Mouse (Mus musculus) embryo, embryonic 11.5 days (tissue): ENCODE results near the gene Fam49a.
"Not testable (repeated sequence)": the region's sequence is repeated elsewhere in the genome, so short reads cannot be mapped to it uniquely, and the experiment has no call there.

ENCODE experiments used
- DNase-seq: peaks from one replicate; pipeline ENCODE4 v3.0.0-alpha.2; 2012; ENCODE audit warnings: low read depth, low spot score

Gene Fam49a

DNA sequence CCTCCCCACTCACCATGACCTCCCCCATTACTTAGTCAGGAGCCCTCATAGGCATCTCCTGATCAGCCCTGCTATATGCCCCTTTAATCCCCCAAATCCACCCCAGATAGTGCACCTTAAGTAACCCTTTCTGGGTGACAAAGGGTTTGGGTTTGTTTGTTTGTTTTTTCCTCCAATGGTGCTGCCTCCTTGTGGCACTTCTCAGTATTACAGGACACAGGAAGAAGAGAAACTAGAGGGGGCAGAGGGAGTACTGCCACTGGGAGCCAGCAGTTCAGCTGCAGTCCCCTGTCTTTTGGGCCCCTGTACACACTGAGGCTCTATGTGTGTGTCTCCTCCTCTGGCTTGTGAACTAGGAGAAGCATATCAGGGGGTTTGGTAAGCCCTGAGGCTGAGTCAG is 51.5 kb downstream of the Fam49a start:
- no peak for DNase-seq

DNA sequence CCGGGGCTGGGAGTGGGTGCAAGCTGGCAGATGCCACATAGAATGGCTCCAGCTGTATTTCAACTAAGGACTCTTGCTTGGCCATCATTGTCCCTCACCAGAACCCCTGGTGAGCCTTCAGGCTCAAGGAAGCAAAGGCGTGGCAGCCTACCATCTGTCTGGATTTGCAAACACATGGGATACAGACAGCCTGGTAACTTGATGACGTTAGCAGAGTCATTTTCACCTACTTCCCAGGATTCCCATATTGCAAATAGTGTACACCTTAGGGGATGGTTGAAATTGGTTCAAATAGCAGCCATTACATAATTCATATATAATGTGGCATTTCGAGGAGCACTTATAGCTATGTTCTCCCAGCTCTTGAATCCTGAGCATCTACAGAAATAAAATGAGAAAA is 52.0 kb downstream of the Fam49a start:
- no peak for DNase-seq

DNA sequence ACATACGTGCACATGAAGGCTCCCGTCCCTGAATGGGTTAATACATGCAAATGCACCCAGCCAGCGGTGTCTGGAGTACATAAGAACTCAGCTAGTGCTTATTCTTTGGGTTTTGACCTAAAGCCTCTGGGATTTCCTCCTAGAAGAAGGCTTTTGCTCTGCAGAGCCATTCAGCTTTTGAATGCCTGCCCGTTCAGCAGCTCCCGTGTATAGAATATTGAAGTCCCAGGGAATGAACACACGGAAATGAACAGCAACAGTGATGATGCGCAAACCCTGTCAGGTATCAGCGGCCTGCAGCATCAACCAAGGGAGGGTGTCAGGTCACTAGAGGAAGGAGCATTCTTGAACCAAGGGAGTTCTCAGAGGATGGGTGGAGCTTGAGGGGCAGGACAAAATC is 52.4 kb downstream of the Fam49a start:
- DNase-seq = no peak

DNA sequence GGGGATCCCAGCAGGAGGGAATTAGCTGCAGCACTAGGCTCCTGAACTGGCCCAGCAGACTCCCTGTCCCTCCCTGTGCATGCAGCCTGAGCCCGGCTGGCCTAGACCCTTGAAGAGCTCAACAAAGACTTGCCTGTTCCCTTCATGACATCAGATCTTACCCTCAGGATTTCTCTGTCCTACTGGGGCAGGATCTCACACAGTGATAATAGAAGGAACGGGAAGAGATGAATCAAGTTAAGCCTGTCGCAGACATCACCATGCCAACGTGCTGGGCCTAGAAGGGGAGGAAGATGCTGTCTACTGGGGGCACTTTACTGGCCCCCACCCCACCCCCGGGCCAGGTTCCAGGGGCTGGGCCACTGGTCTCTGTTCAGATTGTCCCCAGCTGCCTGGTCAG is 53.1 kb downstream of the Fam49a start:
- no peak for DNase-seq

DNA sequence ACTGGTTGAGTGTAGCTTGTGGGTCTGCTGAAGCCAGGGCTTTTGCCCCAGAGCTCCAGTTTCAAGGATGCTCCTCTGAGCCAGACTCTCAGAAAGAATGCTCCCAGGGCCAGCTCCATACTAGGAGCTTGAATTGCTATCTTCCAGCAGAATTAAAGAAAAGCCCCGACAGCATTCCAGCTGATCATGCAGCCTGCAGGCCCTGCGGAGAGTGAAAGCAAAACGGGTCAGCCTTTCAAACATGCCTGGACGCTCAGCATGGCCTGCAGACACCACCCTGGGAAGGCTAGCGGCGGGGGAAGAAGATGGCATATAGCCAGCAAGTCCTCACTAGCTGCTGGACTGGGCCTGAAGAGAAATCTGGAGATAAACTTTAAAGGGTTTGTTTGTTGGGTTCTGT is 55.0 kb downstream of the Fam49a start:
- DNase-seq = no peak

DNA sequence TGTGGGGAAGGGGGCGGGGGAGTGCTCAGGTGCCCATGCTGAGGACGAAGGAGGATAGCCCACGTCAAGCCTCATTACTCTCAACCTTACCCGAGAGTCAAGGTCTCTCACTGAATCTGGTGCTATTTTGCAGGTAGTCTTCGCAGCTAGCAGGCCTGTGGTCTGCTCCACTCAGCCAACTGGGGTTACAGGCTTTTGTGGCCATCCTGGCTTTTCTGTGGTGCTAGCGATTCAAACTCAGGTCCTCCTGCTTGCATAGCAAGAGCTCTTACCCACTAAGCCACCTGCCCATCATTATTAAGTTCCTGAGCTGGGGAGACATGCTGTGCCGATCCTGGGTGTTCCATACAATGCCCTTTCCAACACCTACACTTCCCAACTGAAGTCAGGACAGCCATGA is 55.7 kb downstream of the Fam49a start:
- no peak for DNase-seq

DNA sequence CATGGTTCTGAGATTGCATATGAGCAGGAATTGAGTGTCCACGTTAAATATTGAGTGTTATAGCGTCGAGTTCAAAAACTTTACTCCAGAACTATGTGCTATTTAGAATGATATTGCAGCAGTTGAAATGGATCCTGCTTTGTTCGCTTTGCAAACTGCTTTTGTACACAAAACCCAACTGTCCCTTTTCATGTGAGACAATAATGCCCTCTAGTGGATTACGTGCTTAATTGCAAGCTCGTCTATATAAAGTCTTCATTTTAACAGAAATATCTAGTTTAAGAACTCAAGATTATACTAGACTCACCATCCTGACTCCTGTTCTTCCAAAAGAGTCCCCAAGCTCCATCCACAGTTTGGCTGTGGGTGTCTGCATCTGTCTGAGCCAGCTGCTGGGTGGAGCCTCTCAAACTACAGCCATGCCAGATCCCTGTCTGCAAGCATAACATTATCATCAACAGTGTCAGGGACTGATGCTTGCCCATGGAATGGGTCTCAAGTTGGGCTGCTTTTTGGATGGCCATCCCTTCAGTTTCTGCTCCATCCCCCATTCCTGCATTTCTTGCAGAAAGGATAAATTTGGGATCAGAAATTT is 56.3 kb downstream of the Fam49a start:
- peak; percentile 48 for DNase-seq

DNA sequence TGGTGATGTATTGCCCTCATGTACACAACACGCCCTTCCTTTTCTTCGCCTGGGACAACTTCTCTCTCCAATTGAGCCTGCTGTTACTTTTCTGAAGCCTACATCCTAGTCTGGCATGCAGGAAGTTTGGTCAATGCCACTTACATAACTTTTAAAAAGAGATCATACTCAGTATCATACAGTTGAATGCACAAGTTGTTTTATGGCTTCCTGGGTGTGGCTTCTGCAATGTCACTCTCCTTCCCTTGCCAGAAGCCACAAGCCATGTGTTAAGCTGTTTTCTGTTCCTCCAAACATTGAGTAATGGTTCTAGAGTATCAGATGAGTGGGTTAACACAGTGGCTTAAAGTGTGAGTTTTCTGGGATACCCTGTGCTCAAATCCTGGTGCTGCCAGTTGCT is 58.8 kb downstream of the Fam49a start:
- no peak for DNase-seq

DNA sequence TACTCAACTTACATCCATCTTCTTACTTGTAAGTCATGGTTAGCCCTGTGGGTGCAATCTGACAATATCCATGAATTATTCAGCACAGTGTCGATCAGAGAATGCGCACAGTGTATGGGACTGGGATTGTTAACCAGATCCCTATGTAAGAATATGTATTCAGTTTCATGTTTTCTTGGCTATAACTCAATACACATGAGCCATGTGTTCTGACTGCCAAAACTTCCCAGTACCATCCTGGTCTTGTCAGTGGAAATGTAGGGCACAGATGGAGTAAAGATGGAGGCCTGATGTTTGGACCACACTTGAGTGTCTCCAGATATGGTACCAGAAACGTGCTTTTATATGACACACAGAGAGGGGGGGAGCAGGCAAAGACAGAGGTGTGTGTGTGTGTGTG is 59.2 kb downstream of the Fam49a start:
- no peak for DNase-seq

DNA sequence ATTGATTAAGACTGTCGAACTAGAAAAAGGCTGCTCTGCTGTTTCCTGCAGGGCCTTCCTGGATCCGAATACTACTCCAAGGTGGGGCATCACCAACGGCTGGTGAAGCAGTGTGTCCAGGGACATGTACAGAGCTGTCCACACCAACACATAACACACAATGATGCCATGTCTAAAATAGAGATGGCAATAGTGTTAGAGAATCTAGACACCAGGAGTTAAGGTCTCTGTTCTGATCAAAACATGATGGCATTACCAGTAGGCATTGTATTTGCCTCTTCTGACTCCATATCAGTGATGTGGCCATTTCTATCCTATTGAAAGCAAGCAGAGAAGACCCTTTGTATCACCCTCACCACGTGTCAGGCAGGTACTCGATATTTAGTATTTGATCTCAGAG is 61.1 kb downstream of the Fam49a start:
- DNase-seq = no peak

DNA sequence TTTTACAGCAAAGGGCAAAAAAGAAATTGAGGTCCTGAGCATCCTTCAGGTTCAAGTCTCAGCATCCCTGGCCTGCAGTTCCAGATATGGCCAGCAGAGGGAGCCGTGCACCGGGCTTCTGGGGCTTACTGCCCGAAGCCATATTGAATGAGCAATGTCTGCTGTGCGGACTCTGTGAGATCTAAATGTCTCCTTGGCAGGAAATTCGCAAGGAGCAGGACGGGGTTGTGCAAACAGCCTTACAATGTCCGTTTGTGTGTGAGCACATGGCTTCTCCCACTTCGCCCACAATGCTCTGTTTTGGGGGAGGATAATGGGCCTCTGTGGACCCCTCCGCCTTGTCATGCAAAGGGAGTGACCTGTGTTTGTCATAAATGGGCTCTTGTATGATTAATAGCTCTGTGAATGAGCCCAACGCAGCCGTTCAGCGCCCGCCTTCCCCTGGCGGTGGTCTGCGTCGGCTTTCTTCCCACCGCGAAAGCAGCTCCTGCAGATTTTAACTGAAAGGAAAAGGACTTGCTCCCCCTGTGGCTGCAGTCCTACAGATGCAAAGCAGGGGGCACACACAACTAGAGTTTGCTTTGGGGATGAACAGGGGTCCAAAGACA is 61.8 kb downstream of the Fam49a start:
- peak; percentile 75 for DNase-seq

DNA sequence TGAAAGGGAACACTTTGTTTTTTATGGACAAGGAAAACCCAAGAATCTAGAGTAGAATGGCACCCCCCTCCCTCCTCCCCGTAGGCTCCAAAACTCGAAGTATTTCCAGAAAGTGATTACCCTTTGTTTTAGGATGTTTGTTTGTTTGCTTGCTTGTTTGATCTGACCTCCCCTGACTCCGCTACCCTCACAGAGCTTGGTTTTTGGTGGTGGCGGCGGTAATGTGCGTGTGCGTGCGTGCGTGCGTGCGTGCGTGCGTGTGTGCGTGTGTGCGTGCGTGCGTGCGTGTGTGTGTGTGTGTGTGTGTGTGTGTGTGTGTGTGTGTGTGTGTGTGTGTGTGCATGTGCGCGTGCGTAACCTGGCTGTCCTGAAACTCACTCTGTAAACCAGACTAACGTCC is 62.3 kb downstream of the Fam49a start:
- not testable (repeated sequence) for DNase-seq

DNA sequence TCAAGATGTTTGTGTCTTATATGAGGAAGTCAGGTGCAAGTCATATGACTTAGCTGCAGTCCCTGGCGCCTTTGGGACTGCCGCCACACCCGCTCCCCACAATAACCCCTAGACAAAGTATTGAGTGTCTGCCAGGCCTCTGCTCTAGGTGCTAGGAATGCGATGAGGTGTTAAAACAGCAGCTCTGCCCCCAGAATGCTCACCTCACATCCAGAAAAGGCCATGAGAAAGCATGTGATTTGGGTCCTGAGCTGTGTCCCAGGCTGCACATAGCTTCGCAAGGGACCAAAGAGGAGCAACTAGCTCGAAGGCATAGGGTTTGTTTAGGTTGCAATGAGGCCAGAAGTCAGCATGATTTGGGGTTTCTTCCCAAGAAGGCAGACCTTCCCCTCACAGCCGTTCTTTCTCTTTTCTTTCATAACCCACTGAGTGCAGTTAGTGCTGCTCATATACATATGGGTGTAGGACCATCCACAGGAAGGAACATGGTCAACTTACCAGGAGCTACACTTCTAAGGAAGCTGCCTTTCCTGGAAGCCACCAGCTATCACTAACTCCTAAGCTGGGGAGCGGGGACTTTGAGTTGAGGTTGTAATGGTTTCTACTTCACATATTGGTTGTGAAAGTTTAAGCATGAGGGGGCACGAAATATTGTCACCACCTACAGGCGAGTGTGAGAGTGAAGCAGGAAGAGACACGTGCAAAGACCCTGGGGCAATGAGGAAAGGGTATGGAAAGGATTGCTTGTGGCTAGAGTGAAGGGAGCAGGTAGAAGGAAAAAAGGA is 71.8 kb downstream of the Fam49a start:
- no peak for DNase-seq

DNA sequence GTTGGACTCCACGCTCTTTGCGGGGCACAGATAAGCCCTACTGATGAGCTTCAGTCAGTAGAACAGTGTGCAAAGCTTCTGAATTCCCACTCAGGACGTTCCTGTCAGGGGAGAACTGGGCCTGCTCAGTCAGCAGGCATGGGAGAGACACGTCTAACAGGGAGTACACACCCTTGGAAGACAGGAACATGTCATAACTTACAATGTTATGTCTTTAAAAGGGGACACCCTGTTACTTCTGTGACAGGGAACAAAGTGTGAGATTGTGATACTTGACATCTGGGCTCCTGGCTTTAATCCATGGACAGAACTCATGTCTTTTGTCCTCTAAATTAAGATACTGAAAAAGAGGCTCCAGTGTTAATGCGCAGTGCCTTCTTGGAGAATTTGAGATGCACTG is 72.5 kb downstream of the Fam49a start:
- DNase-seq = no peak

DNA sequence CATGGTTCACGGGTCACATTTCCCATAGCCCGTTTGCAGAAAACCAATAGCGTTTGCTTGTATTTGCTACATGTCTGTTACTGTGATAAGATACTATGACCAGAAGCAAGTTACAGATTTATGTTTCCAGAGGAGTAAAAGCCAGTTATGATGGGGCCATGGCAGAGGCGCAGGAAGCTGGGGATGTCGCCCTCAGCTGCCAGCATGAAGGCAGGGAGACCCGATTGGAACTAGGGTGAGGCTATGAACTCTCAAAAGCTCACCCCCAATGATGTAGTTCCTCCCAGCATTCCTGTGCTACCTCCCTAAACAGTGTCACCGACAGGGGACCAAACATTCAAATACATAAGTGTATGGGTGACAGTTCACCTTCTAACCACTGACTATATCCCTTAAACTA is 73.6 kb downstream of the Fam49a start:
- DNase-seq = no peak

DNA sequence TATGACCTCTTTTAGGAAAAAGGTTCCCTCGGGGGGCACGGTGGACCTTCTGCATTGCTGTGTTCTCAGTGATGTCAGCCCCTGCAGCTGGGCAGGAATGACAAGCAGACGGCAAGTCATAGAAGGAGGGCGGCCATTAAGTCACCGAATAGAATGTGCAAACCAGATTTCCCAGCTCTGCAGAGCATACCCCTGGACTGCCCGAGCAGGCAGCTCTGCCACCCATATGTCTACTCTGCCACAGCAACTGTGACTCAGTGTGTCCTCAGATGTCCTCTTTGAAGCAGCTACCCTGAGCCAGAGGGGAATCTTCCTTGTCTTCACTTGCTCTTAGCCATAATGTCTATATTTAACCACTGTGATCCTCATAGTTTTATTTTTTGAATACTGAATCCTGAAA is 75.4 kb downstream of the Fam49a start:
- DNase-seq = no peak

DNA sequence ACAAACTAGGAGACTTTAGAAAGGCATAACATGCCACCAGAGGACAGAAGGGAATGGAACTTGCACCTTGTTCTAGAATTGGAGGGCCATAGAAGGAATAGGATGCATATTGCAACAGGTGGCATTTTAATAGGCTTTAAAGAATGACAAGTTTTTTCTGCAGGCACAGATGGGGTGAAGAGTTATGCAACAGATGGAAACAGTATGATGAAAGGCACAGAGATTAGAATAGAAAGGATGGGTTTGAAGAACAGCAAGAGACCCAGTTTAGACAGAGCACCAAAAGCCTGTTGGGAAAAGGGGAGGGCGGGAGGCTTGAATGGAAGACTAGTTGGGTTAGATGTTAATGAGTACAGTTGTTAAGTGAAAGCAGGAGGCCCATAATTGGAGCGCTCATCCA is 81.4 kb downstream of the Fam49a start:
- DNase-seq = no peak

DNA sequence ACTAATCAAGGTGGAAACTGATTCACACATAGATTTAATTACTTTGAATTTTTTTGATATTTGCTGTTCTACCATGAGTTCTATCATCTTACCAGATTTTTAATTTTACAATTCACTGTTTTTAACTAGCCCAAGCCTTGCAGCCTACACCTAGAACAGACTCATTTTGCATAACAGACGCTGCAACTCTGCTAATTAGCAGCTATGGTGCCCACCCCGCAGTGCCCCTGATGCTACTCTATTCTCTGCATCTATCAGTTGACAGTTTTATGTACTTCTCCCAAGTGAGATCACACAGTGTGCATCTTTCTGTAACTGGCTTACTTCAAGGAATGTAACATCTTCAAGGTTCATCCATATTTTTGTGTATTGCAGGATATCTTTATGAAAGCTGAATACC is 86.7 kb downstream of the Fam49a start:
- DNase-seq = no peak

DNA sequence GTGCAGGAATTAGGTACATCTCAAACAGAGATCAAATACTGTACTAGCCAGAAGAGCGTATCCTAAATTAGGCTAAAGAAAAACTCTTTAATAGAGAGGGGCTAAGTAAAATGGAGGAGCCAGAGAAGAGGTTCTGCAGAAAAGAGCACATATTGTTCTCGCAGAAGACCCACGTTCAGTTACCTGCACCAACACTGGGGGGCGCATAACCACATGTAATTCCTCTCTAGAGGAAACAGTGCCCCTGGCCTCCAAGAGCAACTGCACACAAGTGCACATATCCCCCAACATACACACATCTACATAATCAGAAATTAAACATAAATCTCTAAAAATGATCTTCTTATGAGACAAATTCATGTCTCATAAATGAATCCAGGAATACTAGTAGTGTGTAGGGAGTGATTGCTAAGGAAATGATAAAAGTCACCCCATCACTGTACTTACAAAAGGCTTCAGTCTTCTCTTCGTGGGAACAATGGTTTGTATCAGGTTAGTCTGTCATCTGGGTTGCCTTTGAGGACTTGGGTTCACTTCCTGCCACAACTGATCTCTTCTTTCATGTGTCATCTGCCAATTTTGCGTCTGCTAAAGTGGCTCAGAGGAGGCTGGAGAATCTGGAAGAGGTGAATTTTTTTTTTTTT is 87.8 kb downstream of the Fam49a start:
- no peak for DNase-seq

DNA sequence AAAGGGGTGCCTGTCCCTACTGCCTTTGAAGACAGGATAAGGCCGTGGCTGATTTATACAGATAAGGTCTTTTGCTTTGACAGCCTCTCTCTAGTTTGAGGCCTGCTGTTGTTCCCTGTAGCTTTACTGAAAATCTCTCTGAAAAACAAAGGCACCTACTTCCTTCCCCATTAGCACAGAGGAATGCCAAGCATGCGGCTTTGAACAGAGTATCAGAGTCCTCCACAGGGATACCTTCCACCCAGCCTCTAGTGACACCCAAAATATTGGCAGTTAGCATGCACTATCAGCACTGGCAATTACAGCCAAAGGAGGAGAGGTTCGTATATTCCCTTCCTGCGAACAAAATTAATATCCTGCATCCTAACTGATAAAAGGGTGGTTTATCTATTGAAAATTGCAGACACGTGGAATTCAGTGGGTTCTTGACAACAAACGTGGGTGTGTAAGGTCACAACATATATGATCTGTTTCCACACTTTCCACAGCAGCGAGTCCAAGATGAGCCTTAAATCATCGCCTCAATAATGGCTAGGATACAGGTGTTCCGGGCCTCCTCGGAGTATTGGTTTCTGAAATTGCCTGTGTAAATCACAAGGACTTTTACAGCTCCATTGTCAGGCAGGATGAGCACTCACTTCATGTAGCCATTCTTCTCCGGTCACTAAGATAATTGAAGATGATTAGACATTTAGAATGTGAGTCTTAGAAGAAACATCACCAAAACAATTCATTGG is 90.0 kb downstream of the Fam49a start:
- DNase-seq = no peak

DNA sequence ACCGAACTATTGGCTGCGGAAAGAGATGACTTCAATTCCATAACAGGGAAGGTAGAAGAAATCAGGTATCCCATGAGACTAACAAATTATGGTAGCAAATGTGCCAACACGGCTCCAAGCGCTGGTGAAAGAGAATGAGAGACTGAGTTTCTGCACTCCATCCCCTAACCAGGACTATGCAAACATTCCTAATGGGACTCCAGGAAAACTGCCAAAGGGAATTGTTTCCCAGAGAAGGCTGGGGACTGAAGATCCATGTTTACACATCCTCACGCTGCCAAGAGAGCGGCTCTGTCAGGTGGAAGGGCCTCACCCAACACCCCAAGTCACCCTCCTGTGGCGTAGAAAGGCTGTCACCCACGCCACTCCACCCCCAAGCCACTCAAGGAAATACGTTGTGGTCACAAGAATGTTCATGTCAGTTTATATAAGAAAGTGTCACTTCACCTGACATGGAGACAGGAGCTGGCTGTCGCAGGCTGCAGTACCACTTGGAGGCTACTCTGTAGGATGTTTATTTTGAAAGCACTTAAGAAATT is 92.2 kb downstream of the Fam49a start:
- no peak for DNase-seq

DNA sequence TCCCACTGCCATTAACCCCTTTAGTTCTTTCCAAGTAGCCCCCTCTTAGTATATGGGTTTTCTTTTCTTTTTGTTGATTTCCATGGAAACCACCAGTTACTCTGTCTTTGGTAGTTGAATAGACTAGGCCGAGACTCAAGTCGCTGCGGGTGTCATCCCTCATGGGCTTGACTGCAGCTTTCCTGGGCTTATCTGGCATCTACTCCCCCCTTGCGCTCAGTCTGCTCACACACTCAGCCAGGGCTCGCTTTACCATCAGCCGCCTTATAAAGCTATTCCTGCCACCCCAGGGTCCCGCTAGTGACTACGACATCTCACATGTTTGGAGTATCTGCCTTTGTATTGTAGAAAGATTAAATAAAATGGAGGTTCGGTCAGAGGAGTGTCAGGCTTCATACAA is 94.1 kb downstream of the Fam49a start:
- DNase-seq = no peak
